Mouse (Mus musculus): Measurements from ENCODE around the gene Snx29. TPM values are rescaled to one million over a fixed set of nuclear protein-coding genes. Genes with fewer than 3 reads are reported as not detected.

Gene Snx29
- total RNA-seq, 4 experiments from 2014 or later, result 17.2 to 35.2 (median 21.6) TPM

- DNase-seq, result no peak
Observed at GRCm38 (mm10) chr16:11743013-11743412, 420.3 kb downstream of the Snx29 start.

- no peak for DNase-seq
Observed at GRCm38 (mm10) chr16:11743724-11744123, 421.0 kb downstream of the Snx29 start.

GRCm38 (mm10) chr16:11746036-11746435, 423.3 kb downstream of the Snx29 start:
- DNase-seq, result no peak

- no peak for DNase-seq
Observed at GRCm38 (mm10) chr16:11747867-11748266, 425.2 kb downstream of the Snx29 start.

- no peak for DNase-seq
Observed at GRCm38 (mm10) chr16:11749111-11749510, 426.4 kb downstream of the Snx29 start.

DNA sequence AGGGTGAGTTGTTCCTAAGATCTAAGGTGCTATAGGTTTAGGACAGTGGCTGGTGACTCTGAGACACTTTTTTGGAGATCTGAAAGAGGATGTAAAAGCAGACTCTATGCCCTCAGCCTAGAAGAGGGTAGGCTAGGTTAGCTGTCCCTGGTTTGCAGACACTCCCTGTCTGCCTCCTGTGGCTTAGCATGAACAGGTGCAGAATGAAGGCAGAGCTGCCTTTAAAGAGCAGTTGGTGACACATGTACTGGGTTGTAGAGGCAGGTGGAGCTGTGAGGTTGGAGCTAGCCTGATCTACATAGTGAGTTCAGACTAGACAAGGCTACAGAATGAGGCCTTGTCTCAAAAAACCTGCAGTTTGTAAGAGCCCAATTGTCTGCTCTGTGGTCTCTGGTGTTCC, 427.9 kb downstream of the Snx29 start:
- no peak for DNase-seq

DNA sequence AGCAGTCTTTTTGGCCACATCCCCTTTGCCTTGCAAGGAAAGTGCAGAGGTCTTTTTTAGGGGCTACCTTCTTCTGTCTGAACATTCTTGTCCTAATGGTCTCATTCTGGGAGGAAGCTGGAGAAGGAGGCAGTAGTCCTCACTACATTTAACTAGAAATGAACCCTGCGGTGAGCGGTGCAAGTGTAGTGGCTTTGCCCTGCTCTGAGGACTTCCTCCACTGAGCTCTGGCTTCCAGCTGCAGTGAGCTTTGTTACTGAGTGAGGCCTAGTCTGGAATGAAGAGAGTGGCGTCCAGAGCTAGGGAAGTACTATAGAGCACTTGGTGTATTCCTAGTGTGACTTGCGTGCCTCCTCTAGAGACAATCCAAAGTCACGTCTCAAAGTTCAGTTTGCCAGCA, 429.8 kb downstream of the Snx29 start:
- no peak for DNase-seq

DNA sequence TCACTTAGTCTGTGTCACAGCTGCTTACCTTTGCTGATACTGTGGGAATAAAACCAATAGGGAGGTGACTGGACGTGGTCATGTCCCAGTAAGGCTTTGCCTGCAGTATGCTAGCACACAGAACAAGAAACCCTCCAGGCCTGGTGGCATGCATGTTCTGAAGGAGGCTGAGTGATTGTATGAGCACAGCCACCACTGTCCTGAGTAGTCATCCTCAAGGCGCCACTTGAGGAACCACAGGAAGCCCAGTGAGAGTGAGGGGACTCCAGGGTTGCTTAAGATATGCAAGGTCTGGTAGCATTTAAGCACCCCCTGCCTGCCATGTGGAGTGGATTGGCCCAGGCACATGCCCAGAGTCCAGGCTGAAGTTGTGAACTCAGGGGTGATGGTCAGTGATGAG, 430.8 kb downstream of the Snx29 start:
- no peak for DNase-seq

DNA sequence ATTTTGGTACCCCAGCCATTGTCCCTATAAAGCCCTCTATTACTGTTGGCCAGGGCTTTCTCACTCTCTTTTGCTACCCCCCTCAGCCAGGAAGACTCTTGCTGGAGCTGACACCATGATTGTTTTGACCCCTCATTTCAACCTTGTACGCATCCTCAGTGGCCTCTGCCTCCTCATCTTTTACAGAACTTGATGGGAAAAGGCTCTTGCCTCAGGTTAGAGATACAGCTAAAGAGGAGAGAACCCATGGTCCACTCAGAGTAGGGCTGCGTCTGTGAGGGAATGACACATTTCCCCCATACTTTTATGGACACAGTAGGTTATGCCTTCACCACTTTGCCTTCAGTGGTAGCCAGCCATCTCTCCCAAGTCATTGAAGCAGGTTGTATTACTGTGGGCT, 431.4 kb downstream of the Snx29 start:
- DNase-seq, result no peak

DNA sequence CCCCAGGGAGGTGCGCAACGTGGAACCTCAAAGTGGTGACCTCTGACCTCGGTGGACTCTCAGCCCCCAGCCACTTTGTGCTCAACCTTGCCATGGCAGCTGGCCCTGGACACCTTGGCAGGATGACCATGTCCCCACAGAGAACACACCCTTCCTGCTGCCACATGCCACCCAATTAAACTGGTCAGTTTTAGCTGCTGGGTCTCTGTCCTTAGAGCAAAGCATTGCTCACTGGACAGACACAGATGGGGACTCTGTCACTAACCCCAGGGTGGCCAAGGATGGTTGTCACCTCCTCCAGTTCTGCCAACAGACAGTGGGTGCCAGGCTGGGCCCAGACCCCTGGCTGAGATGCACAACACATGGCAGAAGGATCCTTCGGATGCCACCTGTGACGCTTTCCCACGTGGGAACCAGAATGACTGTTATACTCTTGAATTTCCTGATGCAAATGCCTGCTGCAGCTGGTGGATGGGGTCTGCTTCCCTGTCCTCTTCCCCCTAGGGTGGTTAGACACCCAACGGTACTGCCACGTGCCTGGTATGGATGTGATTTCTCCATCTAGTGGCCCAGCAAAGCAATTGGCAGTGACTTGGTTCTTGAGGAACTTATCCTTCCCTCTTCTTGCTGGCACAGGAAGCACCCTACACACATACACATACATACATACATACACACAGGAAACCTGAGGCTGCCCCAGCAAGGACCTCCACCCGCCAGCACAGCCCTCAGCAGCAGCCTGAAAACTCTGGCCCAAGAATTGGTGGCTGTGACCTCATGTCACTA, 432.8 kb downstream of the Snx29 start:
- DNase-seq, result no peak

DNA sequence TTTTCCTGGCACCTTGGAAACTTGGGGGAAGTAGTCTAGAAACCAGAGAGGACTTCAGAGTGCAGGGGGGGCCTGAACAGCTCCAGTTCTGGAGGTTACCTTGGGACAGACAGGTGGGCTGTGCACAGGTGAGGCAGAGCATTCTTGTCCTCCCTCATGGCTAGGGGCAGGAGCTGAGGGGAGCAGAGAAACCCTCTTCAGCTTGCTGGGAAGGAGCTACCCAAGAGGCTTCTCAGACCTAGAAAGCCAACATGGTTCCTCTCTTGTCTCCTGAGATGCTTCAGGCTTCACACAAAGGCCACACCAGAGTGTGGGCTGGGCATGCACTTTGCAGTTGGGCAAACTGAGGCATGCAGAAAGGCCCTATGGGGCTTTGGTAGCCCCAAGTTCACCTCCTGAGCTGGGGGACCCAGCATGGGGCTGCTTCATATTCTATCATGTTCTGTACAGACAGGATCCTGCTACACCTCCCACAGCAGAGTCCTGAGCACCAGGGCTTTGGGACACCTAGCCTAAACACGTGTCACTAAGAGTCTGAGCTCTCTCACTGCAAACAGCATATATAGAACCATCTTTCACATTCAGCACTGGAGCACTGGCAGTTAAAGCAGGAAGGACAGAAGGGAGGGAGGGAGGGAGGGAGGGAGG, 434.0 kb downstream of the Snx29 start:
- no peak for DNase-seq

DNA sequence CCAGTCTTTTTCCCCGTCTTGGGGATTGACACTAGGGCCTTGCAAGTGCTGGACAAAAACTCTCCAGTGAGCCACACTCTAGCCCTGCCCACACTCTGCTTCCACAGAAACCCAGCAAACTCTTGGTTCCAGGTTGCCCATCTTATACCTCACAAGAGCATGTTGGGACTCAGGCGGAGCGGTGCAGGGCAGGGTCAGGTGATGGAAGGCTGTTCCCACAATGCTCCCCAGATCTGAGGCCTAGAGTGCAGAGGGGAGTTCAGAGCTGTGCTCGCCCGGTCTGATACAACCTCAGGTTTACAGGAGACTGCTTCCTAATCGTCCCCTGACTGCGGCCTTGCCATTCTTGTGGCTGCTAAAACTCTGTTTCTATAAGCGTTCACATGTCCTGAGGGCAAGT, 434.8 kb downstream of the Snx29 start:
- DNase-seq, result no peak

GRCm38 (mm10) chr16:11757951-11758350, 435.2 kb downstream of the Snx29 start:
- no peak for DNase-seq

DNA sequence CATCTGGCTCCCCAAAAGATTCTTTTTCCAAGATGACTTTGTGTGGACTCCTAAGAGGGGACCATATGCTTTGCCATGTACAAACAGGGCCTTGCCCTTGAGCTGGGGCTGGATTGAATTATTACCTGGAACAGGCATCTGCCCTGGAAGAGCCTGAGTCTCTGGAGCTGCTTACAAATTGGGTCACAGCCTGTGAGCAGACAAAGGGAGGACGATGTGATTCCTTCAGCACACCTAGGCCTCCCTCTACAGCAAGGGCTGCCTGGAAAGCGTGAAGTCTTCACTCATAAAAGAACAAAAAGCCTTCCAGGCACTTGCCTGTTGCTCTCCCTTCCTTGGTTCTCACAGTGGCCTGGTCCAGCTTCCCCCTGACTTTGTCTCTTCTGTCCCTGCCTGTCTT, 449.6 kb downstream of the Snx29 start:
- DNase-seq, result no peak

GRCm38 (mm10) chr16:11774321-11774720, 451.6 kb downstream of the Snx29 start:
- no peak for DNase-seq

DNA sequence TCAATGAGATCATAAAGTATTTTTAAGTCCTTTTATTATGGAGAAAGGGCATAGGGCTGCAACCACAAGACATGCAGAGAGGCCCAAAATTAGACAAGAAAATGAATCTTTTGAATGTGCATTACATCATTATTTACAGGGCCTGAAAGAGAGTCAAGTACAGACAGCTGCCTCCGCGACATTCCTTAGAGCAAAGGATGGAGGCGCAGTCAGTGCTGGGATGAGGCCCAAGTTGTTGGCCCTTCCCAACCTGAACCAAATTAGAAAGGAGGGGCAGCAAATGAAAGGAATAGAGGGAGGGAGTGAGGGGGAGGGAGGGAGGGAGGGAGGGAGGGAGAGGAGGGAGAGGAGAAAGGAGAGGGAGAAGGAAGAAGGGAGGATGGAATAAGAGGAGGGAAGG, 453.8 kb downstream of the Snx29 start:
- DNase-seq, result no peak

DNA sequence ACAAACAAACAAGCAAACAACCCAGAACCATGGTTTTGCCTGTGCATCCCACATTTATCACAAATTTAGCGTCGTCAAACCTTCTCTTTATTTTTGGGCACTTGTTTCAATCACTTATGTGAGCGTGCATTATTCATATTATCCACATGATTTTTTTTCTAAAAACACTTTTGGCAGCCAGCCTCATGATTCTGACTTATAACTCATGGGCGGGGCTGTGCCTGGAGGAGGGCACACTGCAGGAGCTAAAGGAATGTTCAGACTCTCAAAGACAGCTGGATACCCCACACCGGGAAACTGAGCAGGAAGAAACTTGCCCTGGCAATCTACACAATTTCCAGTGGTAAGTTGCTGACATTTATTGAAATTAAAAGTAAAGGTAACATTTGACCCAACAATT, 455.5 kb downstream of the Snx29 start:
- DNase-seq, result no peak

GRCm38 (mm10) chr16:11778715-11779460, 456.2 kb downstream of the Snx29 start:
- DNase-seq, result no peak

DNA sequence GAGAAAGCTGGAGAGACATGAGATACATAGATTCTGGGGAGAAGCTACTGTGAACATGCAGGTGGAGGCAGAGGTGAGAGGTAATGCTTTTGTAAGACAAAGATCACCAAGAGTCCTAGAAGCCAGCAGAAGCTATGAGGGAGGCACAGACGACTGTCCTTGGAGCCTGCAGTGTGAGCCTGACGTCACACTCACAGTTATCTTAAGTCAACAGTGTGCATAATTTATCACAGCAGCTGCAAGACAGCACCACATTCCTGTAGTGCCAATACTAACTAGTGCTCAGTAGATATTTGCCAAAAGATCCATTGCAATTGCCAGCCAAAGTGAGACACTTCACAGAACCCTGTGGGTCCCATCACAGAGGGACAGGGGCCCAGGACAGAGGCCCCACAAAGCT, 459.4 kb downstream of the Snx29 start:
- peak; percentile 42 for DNase-seq

- DNase-seq, result no peak
Observed at GRCm38 (mm10) chr16:11783337-11783736, 460.6 kb downstream of the Snx29 start.

GRCm38 (mm10) chr16:11784354-11784753, 461.6 kb downstream of the Snx29 start:
- no peak for DNase-seq

GRCm38 (mm10) chr16:11785806-11786205, 463.1 kb downstream of the Snx29 start:
- no peak for DNase-seq

DNA sequence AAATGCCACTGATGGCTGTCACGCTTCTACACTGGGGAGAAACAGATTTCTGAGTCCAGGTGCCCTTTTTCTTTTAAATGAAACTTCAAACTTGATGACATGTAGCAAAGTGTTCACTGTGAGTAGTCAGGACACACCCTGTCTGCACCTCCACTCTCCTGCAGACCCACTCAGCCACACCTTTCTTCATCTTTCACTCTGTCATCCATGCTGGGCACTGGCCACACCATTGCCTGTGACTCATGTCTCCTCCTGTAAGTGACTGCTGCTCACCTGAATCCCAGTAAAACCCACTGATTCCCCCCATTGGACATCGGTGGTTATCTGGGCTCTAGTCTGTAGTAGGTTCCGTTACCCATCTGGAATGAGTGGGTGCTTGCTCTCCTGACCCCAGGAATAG, 467.8 kb downstream of the Snx29 start:
- no peak for DNase-seq

DNA sequence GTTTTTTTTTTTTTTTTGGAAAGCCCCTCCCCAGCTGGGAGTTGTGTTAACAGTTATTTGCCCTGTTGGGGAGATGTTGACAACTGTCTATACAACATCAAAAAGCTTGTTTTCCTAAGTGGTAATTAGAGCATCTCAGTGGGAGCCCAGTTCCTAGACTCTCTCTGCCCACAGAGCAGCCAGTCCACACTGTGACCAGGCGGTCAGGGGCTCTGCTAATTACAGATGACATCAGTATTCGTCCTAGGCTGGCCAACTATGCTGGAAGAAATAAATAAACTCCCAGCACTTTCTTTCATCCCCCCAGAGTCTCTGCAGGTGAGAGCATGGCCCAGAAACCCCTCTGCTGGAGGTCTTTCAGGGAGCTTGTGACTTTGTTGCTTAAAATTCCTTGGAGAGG, 470.7 kb downstream of the Snx29 start:
- no peak for DNase-seq
